Mouse (Mus musculus) heart, postnatal 0 days (tissue): ENCODE data around the gene Fbxo24.

Source experiments
- CTCF ChIP-seq: IDR thresholded peaks from 2 replicates; pipeline ENCODE4 v1.5.1; 2016; ENCODE audit warnings: antibody characterized with exemption, control low read depth, low read depth
- EP300 ChIP-seq: IDR thresholded peaks from 2 replicates; pipeline ENCODE4 v1.6.1; 2016; ENCODE audit warnings: antibody characterized with exemption, low read depth

GRCm38 (mm10) chr5:137631591-137631990, 2.8 kb upstream of the Fbxo24 start:
- TF ChIP-seq CTCF (no peak), EP300 (no peak)
